Mouse (Mus musculus): ENCODE data around the gene Traf1.
A peak's percentile ranks its signal among the peaks of the same experiment; 100 is the strongest.

Traf1 gene

GRCm38 (mm10) chr2:34966243-34966934 is 4.8 kb upstream of the Traf1 start:
- no peak for DNase-seq

- DNase-seq, result no peak
Observed at GRCm38 (mm10) chr2:34965806-34966205, 4.2 kb upstream of the Traf1 start.

GRCm38 (mm10) chr2:34965293-34965692 is 3.7 kb upstream of the Traf1 start:
- peak; percentile 59 to 61 for DNase-seq

- DNase-seq, result no peak
Observed at GRCm38 (mm10) chr2:34964651-34965050, 3.1 kb upstream of the Traf1 start.

DNA sequence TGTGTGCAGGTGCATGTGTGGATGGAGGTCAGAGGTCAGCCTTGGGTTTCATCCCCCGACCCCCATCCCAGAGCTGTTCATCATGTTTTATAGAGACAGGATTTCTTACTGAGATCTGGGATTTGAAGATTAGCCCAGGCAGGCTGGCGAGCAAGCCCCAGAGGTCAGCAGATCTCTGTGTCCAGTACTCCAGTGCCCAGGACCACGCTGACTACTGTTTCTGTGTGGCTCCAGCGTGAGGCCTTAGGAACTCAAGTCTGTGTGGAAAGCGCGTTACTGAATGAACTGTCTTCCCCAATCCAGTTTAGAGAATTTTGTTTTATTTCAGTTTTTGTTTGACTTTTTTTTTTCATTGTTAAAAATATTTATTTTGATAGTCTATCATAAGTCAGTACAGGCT is 2.7 kb upstream of the Traf1 start:
- no peak for DNase-seq

DNA sequence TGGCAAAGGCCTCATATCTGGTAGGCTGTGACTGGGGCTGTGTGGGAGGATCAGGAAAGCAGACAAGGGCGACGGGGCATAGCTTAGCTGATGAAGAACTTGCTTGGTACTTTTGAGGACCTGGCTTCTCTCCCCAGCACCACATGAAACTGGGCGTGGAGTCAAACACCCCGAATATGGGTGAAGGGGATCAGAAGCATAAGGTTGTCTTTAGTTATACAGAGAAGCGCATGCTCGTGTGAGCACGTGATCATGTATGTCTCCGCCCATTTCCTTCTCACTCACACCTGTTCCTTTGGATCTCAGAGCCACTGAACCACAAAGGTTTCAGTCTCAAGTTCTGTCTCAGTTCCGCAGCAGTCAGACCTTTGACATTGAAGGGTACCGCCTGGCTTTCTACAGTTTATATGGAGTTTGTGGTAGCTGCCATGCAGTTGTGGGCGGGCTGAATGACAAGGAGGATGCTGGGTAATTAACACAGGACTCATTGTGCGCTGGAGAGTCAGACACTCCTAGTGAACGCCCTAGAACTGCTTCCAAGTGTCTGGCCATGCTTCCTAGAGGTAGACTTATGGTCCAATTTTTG is 1.9 kb upstream of the Traf1 start:
- DNase-seq, result peak; percentile 38 to 63

DNA sequence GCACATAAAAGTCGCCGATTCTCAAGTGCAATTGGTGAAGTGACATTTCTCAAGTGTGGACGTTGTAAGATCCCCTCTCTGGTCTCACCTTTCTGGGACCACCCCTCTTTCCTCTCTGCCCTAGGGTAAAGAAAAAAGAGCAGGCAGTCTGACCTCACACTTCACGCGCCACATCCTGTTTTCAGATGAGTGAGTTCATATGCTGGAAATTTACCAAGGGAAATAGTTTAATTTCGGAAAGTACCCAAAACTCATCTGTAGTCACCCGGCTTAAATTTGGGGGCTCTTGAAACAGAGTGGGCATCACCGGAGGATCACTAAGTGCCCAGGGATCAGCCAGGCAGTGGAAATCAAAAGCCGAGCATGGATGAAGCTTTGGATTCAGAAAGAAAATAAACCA is 1.3 kb upstream of the Traf1 start:
- no peak for DNase-seq

- no peak for DNase-seq
Observed at GRCm38 (mm10) chr2:34962211-34962610, 639 bp upstream of the Traf1 start.

GRCm38 (mm10) chr2:34960966-34961365 is 606 bp downstream of the Traf1 start:
- no peak for DNase-seq

- peak; percentile 46 to 58 for DNase-seq
Observed at GRCm38 (mm10) chr2:34960466-34960865, 1.1 kb downstream of the Traf1 start.

DNA sequence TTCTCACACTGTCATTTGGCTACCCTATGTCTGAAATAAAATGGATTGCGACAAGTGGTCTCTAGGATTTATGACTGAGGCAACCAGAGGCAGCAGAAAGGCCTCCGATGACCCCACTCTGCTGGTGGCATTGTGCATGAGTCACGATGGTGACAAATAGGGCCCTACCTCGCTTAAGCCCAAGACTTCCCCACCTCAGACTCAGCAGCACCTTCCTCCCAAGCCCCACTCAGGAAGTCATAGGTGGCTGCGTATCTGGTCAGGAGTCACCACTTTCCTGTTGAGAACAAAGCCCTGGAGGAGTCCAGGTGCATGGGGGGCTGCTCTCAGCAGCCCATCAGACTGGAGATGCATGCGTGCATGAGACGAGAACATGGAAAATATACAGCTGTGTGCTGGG is 3.0 kb downstream of the Traf1 start:
- DNase-seq, result no peak

GRCm38 (mm10) chr2:34958036-34958435 is 3.5 kb downstream of the Traf1 start:
- DNase-seq, result no peak

GRCm38 (mm10) chr2:34957405-34957804 is 4.2 kb downstream of the Traf1 start:
- no peak for DNase-seq

- no peak for DNase-seq
Observed at GRCm38 (mm10) chr2:34956941-34957340, 4.6 kb downstream of the Traf1 start.

DNA sequence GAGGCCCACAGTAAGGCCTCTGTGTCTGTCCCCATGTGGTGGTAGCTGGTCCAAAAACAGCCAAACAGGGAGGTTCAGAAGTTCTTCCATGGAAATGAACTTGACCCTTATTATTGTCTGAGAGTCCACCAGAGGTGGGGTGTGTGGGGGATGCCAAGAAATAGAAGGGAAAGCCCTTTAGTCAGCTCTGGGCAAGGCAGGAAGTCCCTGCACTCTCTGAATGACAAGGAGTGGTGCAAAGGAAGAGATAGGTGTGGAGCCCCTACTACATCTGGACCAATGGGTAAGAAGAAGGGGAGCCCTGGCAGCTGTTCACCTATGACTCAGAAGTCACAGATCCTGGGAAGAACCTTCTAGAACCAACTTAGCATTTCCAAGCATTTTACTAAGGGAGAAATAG is 7.2 kb downstream of the Traf1 start:
- no peak for DNase-seq

DNA sequence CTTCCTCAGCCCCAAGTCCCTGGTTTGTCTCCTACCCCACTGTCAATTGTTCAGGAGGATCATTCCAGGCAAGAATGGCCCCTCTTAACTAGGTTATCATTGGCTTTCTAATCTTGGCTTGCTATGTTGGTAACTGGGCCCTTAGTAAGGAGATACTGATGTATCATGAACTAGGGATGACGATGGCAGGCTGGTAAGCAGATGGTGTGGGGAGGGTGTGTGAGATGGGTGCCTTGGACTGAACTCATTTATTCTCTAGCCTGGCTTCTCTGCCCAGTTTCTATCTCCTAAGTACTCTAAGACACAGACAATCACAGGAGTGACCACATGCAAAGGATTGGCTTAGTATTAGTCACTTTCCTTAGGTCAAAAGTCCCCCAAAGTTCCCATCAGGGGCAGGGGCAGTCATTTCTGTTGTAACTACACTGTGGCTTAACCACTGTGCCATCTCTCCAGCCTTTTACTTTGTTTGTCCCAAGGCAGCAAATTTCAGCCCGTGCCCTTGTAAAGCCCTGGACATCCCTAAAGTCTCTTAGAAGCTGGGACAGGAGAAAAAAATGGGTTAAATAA is 7.9 kb downstream of the Traf1 start:
- no peak for DNase-seq

DNA sequence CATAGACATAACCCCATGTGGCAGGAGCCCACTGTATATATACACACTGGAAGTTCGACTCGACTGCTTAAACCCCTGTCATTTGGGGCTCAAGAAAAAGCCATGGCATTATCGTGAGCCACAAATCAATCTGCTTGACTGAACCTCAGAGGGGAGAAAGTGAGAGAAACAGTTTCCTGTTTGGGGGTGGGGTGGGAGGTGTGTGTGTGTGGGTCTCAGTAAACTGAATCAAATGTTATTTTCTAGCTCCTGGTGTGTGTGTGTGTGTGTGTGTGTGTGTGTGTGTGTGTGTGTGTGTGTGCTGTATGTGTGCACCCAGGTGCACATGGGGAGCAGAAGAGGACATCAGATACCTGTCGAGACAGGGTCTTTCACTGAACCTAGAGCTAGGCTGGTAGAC is 8.6 kb downstream of the Traf1 start:
- DNase-seq, result no peak

GRCm38 (mm10) chr2:34951469-34951868 is 10.1 kb downstream of the Traf1 start:
- no peak for DNase-seq

DNA sequence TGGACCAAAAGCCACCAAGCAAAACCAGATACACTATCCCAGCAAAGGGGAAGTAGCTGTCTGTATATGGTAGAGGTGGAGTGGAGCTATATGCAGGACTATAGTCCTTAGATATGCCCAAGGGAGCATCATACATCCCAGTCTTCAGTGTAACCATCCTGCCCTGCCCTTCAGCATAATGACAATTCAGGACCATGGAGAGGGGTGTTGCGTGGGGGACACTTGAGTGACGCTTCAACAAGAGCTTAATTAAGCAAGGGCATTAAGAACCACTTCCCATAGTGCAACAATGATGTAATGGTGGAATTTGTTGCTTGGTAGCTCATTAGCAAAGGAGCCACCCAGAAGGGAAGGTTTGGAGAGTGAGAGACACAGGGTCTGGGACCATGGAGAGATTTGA is 12.9 kb downstream of the Traf1 start:
- no peak for DNase-seq

DNA sequence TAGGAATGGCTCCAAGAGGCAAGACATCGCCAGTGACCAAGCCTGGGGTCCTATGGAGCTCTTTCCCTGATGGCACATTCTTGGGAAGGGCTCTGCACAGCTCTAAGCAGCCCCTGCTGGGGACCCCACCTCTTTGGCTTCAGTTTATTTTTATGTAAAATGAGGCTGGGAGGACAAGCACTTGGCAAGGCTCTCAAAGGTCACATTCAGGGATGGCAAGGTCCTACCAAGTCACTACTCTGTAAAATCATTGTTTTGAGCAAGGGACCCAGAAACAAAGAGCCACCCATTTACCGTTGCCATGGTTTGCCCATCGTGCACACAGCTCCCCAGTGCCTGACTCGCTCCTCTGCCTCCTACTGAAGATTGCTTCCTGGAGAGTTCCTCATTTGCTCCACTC is 15.5 kb downstream of the Traf1 start:
- DNase-seq, result no peak

DNA sequence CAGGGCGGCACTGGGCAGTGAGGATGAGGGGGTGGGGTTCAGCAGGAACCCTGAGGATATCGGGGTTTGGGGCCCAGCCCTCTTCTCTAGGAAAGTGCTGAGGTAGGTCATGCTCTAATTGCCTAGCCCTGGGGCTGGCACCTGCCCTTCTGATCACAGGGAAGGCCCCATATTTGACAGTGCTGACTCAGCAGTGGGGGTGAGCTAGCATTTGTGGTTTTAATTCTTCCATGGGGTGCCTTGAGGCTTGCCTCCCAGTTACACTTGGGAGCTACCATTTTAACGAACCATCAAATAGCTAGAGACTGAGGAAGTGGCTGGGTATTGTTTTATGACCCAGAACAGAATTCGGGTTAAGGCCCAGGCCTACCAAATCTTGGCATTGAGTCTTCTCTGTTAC is 16.0 kb downstream of the Traf1 start:
- DNase-seq, result no peak

- DNase-seq, result peak; percentile 85 to 88
Observed at GRCm38 (mm10) chr2:34944761-34945160, 16.8 kb downstream of the Traf1 start.

GRCm38 (mm10) chr2:34943556-34944120 is 17.9 kb downstream of the Traf1 start:
- no peak for DNase-seq

- no peak for DNase-seq
Observed at GRCm38 (mm10) chr2:34941061-34941675, 20.4 kb downstream of the Traf1 start.

Measured in lung, adult 18-20 months (tissue).